Mouse (Mus musculus): ENCODE measurements around the gene Kcnj10. TPM values are rescaled to one million over a fixed set of nuclear protein-coding genes. Genes with fewer than 3 reads are reported as not detected.
A peak's percentile ranks its signal among the peaks of the same experiment; 100 is the strongest.

Gene Kcnj10
- total and polyA plus RNA-seq, 3 experiments: 0.11 to 1.1 TPM; not detected in 1

DNA sequence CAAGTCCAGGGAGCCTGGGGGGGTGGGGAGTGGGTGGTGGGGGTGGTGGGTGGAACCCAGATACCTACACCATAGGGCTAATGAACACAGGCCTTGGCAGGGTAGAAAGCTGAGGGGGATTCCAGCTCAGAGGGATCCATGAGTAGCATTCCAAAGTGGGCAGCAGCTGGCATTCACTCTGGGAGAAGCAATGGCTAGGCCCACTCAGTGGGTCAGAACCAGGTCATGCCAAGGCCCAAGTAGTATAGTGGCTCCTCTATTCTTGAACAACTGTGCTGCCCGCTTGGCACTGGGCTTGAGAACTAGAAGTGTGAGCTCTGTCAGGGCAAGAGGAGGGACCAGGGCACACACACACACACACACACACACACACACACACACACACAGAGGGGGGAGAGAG is 32.6 kb upstream of the Kcnj10 start:
- TF ChIP-seq CTCF (IDR thresholded peaks at IDR 0.05; ENCODE audit: low read depth, low read length) (no peak), POLR2AphosphoS5 (IDR thresholded peaks at IDR 0.05; ENCODE audit: insufficient replicate concordance, low read depth, low read length) (no peak), TAL1 (conservative IDR thresholded peaks at IDR 0.05; ENCODE audit: low read depth, low read length) (no peak), GATA2 (IDR thresholded peaks at IDR 0.05; ENCODE audit: borderline replicate concordance, low read depth, low read length) (no peak), GATA1 (IDR thresholded peaks at IDR 0.05; ENCODE audit: borderline replicate concordance, low read length) (no peak)
- peaks cover 64% of the 10 kb centered on the region for H3K4me1 ChIP-seq (ENCODE audit: insufficient read depth, low read depth, low read length)
- H3K27me3 ChIP-seq (ENCODE audit: insufficient read depth, low read length): peaks cover 1% of the 10 kb centered on the region; the same call in 1 of the 2 replicates
- H3K4me3 ChIP-seq (ENCODE audit: low read depth, low read length): no peak overlapping the region
- DNase-seq (ENCODE audit: low spot score) (no peak), ATAC-seq (ENCODE audit: extremely low read depth, insufficient number of reproducible peaks, low FRiP score, poor library complexity, severe bottlenecking) (no peak)
- H3K36me3 ChIP-seq (replicated peaks): no peaks in the 10 kb centered on the region
- H3K9me3 ChIP-seq (replicated peaks): no peaks in the 10 kb centered on the region

- H3K4me3 ChIP-seq (ENCODE audit: low read depth, low read length): peak overlapping the region; percentile 64; the same call in 1 of the 2 replicates
- peaks cover 61% of the 10 kb centered on the region for H3K4me1 ChIP-seq (ENCODE audit: insufficient read depth, low read depth, low read length)
- no peak for TF ChIP-seq TAL1 (conservative IDR thresholded peaks at IDR 0.05; ENCODE audit: low read depth, low read length)
- TF ChIP-seq GATA1 (IDR thresholded peaks at IDR 0.05; ENCODE audit: borderline replicate concordance, low read length): no peak
- peak; percentile 79 for TF ChIP-seq CTCF (IDR thresholded peaks at IDR 0.05; ENCODE audit: low read depth, low read length)
- no peak for TF ChIP-seq GATA2 (IDR thresholded peaks at IDR 0.05; ENCODE audit: borderline replicate concordance, low read depth, low read length)
- no peak for TF ChIP-seq POLR2AphosphoS5 (IDR thresholded peaks at IDR 0.05; ENCODE audit: insufficient replicate concordance, low read depth, low read length)
- DNase-seq (ENCODE audit: low spot score): peak; percentile 80
- ATAC-seq (ENCODE audit: extremely low read depth, insufficient number of reproducible peaks, low FRiP score, poor library complexity, severe bottlenecking): peak; percentile 41
- H3K27me3 ChIP-seq (ENCODE audit: insufficient read depth, low read length): no peaks in the 10 kb centered on the region; the same call in 1 of the 2 replicates
- H3K9me3 ChIP-seq (replicated peaks): no peaks in the 10 kb centered on the region
- H3K36me3 ChIP-seq (replicated peaks): peaks cover 11% of the 10 kb centered on the region
These were observed 31.2 kb upstream of the Kcnj10 start for GRCm38 (mm10) chr1:172309699-172310398.

- no peaks in the 10 kb centered on the region; the same call in 1 of the 2 replicates for H3K27me3 ChIP-seq (ENCODE audit: insufficient read depth, low read length)
- ATAC-seq (ENCODE audit: extremely low read depth, insufficient number of reproducible peaks, low FRiP score, poor library complexity, severe bottlenecking): peak; percentile 43
- H3K4me1 ChIP-seq (ENCODE audit: insufficient read depth, low read depth, low read length): peaks cover 52% of the 10 kb centered on the region
- H3K4me3 ChIP-seq (ENCODE audit: low read depth, low read length): peak overlapping the region; percentile 95
- peaks cover 26% of the 10 kb centered on the region for H3K36me3 ChIP-seq (replicated peaks)
- H3K9me3 ChIP-seq (replicated peaks): no peaks in the 10 kb centered on the region
- peak; percentile 52 for DNase-seq (ENCODE audit: low spot score)
- no peak for TF ChIP-seq TAL1 (conservative IDR thresholded peaks at IDR 0.05; ENCODE audit: low read depth, low read length)
- TF ChIP-seq GATA2 (IDR thresholded peaks at IDR 0.05; ENCODE audit: borderline replicate concordance, low read depth, low read length): no peak
- TF ChIP-seq CTCF (IDR thresholded peaks at IDR 0.05; ENCODE audit: low read depth, low read length): no peak
- TF ChIP-seq POLR2AphosphoS5 (IDR thresholded peaks at IDR 0.05; ENCODE audit: insufficient replicate concordance, low read depth, low read length): no peak
- no peak for TF ChIP-seq GATA1 (IDR thresholded peaks at IDR 0.05; ENCODE audit: borderline replicate concordance, low read length)
These were observed 29.6 kb upstream of the Kcnj10 start for GRCm38 (mm10) chr1:172311248-172311906.

- TF ChIP-seq GATA1 (IDR thresholded peaks at IDR 0.05; ENCODE audit: borderline replicate concordance, low read length): no peak
- TF ChIP-seq POLR2AphosphoS5 (IDR thresholded peaks at IDR 0.05; ENCODE audit: insufficient replicate concordance, low read depth, low read length): no peak
- no peak for TF ChIP-seq TAL1 (conservative IDR thresholded peaks at IDR 0.05; ENCODE audit: low read depth, low read length)
- TF ChIP-seq CTCF (IDR thresholded peaks at IDR 0.05; ENCODE audit: low read depth, low read length): no peak
- TF ChIP-seq GATA2 (IDR thresholded peaks at IDR 0.05; ENCODE audit: borderline replicate concordance, low read depth, low read length): no peak
These were observed 28.9 kb upstream of the Kcnj10 start for GRCm38 (mm10) chr1:172311921-172312767.

DNA sequence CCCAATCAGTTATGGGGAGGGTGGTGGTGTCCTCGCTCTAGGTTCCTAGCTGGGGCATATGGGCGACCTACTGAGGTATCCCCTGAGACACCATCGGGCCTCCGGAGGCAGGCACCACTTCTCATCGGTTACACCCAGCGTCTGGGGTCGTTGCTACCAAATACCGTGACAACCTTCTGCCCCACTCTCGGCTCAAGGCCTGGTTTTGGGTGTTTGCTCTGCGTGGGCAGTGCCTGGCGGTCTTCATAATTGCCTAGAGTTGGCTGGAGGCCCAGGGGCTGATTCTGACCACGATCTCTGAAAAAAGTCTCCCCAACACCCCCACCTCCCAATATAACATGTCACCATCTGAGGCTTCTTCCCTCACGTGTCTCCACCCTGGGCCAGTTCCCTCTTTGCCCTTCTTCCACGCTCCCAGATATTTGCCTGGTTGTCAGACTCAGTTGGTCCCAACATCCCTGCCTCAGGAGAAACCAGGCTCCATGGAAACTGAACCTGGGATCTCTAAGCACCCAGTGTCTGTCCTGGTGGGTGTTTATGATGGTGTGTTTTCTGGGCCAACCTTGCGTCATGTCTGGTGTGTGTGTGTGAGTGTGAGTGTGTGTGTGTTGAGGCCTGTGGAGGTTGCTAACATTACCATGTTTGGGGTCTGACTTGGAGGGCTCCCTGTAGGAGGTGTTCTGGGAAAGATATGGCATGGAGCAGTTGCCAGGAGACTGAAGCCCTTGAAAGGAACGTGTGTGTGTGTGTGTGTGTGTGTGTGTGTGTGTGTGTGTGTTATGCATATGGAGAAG is 28.0 kb upstream of the Kcnj10 start:
- H3K4me3 ChIP-seq (ENCODE audit: low read depth, low read length): peak overlapping the region; percentile 95
- no peaks in the 10 kb centered on the region for H3K27me3 ChIP-seq (ENCODE audit: insufficient read depth, low read length)
- DNase-seq (ENCODE audit: low spot score): peak; percentile 59
- no peak for ATAC-seq (ENCODE audit: extremely low read depth, insufficient number of reproducible peaks, low FRiP score, poor library complexity, severe bottlenecking)
- H3K36me3 ChIP-seq (replicated peaks): peaks cover 42% of the 10 kb centered on the region
- no peaks in the 10 kb centered on the region for H3K9me3 ChIP-seq (replicated peaks)
- peaks cover 52% of the 10 kb centered on the region for H3K4me1 ChIP-seq (ENCODE audit: insufficient read depth, low read depth, low read length)
- TF ChIP-seq GATA2 (IDR thresholded peaks at IDR 0.05; ENCODE audit: borderline replicate concordance, low read depth, low read length) (no peak), CTCF (IDR thresholded peaks at IDR 0.05; ENCODE audit: low read depth, low read length) (no peak), POLR2AphosphoS5 (IDR thresholded peaks at IDR 0.05; ENCODE audit: insufficient replicate concordance, low read depth, low read length) (no peak), TAL1 (conservative IDR thresholded peaks at IDR 0.05; ENCODE audit: low read depth, low read length) (no peak), GATA1 (IDR thresholded peaks at IDR 0.05; ENCODE audit: borderline replicate concordance, low read length) (no peak)

More at GRCm38 (mm10) chr1:172311921-172312767, 28.9 kb upstream of the Kcnj10 start:
- no peaks in the 10 kb centered on the region for H3K9me3 ChIP-seq (replicated peaks)
- DNase-seq (ENCODE audit: low spot score) (peak; percentile 97), ATAC-seq (ENCODE audit: extremely low read depth, insufficient number of reproducible peaks, low FRiP score, poor library complexity, severe bottlenecking) (peak; percentile 42)
- peaks cover 34% of the 10 kb centered on the region for H3K36me3 ChIP-seq (replicated peaks)
- peaks cover 52% of the 10 kb centered on the region for H3K4me1 ChIP-seq (ENCODE audit: insufficient read depth, low read depth, low read length)
- peak overlapping the region; percentile 95 for H3K4me3 ChIP-seq (ENCODE audit: low read depth, low read length)
- H3K27me3 ChIP-seq (ENCODE audit: insufficient read depth, low read length): no peaks in the 10 kb centered on the region
